Mouse (Mus musculus): ENCODE results near the gene Adcy7.

The Adcy7 gene

DNA sequence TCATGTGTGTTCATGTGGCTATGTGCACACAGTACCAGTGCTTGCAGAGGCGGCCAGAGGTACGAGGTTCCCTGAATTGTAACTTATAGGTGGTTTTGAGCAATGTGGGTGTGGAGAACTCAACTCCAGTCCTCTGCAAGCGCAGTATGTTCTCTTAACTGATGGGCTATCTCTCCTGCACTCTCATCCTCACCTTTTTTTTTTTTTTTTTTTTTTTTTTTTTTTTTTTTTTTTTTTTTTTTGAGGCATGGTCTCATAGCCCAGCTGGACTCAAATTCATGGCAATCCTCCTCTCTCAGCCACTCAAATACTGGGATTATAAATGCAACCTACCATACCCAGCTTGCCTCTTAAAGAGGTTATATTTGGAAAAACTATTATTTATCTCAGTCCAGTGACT, 58.6 kb downstream of the Adcy7 start:
- no peak for DNase-seq (ENCODE audit: low read depth, low spot score)

DNA sequence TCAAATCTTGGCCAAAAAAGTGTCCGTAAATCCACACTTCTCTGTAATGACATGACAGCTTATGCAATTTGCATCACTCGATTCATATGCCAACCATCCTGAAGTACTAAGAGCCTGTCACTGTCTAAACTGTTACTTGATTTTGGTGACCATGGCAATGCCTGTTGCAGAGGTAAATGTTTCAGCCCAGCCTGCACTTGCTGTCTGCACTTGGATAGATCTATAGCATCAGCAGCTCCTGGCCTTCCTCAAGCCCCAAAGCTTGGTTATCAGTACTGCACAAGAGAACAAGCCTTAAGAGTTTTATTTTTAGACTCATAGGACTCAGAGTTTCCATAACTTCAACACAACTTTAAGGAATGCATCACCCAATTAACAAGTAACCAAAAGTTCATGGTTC, 62.2 kb downstream of the Adcy7 start:
- DNase-seq (ENCODE audit: low read depth, low spot score): no peak

DNA sequence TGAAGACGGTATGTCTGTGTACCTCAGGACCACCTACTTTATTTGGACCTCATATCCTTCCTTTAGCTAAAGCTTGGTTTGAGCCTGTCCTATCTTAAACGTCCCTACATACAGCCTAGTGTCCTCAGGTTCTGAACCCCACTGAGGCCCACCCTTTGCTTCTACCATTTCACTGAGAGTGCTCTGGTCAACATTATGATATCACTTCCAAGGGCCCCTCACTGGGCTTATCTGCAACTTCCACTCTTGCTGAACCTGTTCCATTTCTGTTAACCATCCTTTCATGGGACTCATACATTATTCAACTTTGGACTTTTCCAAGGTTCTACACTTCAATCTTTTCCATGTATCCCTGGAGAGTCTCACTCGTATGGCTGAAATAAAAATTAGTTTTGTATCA, 62.8 kb downstream of the Adcy7 start:
- no peak for DNase-seq (ENCODE audit: low read depth, low spot score)

DNA sequence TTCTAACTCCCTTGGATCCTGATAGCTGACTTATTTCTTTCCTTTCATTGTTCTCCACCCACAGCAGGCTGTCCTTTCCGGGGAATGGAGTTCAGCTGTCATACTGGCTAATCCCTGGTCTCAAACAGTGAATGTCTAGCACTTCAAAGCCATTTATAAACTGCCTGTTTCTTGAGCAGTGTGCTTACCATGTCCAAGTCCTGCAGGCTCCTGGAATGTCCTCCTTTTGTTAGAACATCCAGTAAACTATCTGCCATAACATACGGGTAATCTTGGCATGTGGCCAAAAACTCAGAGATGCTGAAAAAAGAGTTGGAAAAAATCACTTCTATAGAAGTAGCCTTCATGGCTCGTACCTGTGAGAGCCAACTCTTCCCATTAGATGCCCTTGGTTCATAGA, 67.0 kb downstream of the Adcy7 start:
- DNase-seq (ENCODE audit: low read depth, low spot score): no peak

DNA sequence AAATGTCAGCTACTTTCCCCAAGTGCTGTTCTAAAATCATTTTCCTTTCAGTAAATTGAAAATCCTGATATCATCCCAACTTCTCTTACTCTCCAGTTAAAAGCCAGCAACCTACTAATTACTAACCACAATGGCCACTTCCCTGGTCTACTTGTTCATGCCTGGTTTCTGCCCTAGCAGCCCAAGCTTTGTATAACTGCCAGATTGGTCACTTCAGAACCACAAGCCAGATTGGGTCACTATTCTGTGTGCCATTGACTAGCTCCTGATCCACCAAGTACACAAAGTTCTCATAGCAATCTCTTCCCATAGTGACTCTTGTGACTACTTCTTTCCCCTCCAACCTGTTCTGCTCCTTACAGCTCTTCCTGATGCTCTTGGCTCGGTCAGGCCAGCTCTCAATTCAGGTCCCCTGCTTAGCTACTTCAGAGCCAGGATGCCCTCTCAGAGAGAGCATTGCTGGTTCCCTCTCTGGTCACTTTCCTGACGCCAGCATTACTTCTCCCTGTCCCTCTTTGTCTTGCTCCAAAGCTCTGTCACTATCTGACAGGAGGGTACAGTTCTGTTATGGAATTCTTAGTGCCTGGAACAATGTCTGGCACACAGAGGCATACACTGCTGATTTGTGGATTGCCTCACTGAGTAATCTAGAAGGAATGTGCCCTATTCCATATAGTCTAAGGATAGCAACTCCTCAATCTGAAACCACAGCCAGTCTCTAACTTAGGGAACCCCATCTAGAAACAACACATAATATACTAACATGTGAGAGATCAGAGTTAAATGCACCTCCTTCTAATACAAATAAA, 67.9 kb downstream of the Adcy7 start:
- no peak for DNase-seq (ENCODE audit: low read depth, low spot score)

DNA sequence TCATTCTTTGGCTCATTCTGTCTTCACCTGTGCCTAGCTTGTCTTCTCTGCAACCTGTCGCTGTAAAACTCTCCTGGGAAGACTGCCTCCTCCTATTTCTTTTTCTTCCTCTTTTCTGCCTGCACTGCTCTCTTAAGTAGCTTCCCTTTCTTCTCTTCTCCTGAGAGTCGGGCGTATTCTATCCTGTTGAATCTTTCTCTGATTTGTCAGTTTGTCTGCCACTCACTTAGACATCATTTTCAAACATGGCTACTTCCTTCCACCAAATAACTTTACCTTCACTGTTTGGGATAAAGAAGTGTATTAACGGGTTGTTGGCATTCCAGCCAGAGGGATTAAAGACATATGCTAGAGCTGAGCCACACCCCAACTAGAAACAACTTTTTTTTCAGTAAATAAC, 69.8 kb downstream of the Adcy7 start:
- DNase-seq (ENCODE audit: low read depth, low spot score): no peak

DNA sequence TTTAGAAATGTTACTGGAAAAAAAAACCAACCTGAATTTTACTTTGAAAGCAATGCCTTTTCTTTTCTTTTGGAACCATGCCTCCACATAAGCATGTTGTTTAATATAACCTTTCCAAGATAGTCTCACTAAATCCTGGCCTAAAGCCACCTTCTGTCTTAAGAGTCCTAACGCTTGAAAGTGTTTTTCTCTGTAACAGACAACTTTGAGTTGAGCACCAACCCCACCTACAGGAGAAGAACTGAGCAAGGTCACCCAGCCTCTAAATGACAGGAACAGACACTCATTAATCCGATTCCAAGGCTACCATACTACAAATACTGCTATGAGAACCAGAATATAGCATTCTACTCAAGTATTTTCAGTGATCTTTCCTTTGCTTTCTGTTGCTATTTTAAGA, 76.8 kb downstream of the Adcy7 start:
- no peak for DNase-seq (ENCODE audit: low read depth, low spot score)

DNA sequence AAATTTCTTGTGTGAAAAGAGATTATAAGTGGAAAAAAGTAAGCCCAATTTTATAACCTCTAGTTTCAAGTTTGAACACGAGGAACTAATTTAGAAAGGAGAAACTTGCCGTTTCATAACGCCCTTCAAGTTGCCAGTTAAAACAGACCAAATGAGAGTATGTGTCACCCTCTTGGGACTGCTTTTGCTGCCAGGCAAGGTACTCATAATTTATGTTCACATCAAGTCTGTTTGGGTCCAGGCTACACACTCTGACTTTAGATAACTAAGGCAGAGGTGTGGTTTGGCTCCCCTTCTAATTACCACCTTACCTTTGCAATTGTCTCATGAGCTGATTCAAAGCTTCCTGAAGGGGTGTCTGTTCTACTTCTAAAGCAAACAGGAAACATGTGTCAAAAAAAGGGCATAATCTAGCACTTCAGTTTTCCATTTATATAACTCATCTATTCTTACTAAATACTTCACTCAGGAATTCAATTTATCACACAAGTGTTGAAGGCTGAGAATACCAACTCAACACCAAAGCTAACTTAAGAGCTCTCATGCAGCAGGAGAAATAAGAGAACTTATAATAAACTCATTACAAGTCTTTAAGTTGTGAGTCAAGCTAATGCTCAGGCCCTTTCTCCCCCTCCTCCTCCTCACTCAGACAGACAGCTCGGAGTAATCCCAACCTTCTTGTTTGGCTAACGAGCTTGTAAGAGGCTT, 85.2 kb downstream of the Adcy7 start:
- DNase-seq (ENCODE audit: low read depth, low spot score): no peak

DNA sequence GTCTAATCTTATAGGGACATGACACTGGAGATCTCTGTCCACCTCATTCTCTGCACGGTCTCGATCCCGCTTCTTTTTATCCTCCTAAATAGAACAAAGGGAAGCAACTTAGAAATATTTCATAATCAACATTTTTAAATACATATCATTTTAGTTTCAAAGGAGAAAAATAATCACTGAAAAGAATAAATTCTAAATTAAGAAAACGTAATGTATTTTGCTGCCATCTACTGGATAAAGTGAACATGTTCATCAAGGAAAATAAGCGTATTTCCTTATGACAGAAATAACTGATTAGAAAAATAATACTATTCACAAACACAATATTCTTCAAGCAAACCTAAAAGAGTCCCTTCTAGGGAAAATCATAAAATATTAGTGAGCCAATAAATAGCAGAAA, 85.7 kb downstream of the Adcy7 start:
- peak; percentile 23 for DNase-seq (ENCODE audit: low read depth, low spot score)

DNA sequence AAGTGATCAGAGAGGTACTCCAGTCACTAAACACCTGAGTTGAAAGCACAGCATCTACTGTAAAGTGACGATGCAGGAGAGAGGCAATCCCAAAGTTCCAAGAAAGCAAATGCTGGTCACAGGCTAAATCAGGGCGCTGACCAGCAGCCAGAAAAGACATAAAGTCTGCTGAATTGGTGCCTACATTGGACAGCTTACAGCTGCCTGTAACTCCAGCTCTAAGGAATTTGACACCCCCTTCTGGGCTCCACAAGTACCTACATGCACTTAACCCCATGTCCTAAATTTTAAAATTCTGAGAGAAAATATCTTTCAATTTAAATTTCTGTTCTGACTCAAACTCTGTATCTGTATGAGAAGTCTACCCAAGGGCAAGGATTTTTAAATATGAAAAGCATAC, 87.8 kb downstream of the Adcy7 start:
- peak; percentile 36 for DNase-seq (ENCODE audit: low read depth, low spot score)

DNA sequence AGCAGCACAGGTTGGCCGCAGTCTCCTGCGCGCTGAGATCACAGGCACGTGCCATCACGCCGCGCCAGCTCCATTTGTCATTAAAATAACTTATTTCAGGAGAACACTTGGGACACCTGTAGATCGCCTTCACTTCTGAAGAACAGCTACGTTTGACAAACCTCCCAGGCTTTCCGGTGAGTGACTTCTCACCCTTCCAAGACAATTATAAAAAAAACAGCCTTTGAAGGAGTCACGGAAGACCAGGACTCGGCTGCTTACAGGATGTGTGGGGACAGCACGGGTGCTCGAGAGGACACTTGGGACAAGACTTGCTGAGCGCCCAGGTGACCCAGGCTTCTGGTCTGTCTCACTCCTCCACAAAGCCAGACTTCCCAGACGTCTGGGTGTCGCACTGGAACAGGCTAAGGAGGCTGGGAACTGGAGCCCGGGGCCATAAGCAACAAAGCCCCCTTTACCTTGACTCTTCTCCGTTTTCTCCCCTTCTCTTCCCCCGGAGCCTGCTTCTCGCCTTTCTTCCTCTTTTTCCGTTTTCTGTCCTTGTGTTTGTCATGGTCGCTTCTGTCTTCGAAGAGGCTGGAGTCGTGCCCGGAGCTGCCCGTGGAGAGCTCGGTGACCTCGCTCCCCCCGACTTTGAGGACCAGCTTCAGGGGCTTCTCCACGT, 89.0 kb downstream of the Adcy7 start:
- peak; percentile 40 for DNase-seq (ENCODE audit: low read depth, low spot score)

DNA sequence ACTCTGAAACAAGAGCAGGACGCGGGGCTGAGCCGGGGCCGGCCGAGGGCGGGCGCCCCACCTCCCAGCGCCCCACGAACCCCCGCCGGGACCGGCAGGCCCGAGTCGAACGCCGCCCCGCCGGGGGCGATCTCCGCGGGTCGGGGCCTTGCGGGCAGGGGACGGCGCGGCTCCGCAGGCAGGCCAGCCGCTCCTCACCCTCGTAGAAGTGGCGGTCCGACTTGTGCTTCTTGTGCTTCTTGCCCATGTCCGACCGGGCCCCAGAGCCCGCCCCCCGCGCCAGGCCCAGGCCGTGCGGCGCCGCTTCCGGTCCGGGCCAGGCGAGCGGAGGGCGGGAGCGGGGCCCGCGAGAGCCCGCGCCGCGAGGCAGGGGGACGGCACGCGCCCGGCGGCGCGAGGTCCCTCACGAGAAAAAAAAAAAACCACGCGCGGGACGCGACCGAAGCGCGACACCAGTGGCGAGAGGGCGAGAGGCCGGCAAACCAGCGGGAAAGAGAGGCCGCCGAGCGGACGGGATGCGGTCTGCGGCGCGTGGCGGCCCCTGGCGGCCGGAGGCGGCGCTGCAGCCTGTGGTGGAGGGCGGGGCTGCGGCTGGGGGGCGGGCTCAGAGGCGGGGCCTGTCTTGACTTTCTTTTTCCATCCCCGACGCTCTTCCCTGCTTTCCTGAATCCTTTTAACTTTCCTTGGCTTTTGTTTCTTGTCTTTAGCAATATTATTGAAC, 89.7 kb downstream of the Adcy7 start, which contains the start of gene Brd7:
TSS of gene Brd7 (minus strand) at position 487 of the 721 bp plus-strand sequence.
- DNase-seq (ENCODE audit: low read depth, low spot score): peak; percentile 87

DNA sequence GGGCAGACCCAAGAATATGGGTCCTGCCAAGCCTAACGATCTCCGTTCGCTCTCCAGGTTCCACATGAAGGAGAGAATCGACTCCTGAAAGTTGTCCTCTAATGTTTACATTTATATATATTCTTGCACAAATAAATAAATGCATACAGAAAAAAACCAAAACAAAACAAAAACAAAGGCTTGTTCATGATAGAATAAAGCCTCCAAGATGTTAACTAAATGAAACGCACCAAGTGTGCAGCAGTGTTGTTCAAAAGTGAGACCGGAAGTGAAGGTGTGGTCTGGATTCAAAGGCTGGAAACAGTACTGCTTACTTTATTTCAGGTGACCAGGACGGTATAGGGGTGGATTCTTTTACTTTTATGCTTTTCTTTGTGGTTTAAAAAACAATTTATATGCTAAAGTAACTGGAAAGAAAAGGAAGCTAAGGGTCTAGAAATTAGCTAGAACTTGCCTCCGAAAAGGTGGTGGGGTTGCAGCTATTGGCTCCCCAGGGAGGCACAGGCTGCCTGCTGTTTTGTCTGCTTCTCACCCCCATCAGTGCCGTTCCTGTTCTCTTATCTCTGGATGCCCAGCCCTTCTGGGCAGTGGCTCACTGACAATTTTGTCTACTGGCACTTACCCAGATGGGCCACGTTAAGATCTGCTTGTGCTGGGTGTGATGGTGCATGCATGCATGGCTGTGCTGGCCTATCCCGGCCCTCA, 90.4 kb downstream of the Adcy7 start:
- DNase-seq (ENCODE audit: low read depth, low spot score): peak; percentile 66

DNA sequence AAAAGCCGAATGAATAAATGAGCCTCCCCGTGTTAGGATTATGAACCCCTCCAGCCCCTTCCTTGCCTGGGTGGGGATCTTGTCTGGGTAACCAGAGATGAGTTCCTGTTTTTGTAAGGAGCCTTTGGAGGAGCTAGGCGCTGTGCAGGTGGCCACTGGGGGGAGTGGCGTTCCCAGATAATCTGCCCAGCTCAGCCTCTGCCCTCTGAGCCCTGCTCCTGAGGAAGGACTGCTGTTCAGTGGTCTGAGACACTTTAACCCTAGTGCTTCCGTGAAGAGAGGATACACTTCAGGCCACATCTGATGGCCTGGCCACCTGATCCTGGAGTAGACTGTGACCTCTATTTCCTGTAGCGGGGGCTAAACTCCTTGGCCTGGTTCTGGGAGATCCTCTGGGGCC, 97.0 kb downstream of the Adcy7 start:
- DNase-seq (ENCODE audit: low read depth, low spot score): no peak

DNA sequence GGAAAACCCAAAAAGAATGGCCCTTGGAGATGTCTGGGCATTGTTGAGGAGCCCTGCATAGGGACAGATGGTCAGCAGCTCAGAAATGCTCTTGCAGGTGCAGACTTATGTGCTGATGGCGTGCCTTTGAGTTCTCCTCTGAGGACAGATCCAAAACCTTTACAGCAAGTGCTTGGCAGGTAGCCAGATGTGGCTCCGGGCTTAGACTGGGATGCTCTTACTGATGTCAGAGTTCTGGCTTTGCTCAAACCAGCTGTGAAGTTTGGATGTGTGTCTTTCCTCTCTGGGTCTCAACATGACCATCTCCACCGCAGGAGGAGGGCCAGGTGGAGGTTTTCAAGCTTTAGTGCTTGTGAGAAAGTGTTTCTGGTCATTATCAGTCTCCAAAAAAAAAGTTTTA, 97.6 kb downstream of the Adcy7 start:
- DNase-seq (ENCODE audit: low read depth, low spot score): no peak

DNA sequence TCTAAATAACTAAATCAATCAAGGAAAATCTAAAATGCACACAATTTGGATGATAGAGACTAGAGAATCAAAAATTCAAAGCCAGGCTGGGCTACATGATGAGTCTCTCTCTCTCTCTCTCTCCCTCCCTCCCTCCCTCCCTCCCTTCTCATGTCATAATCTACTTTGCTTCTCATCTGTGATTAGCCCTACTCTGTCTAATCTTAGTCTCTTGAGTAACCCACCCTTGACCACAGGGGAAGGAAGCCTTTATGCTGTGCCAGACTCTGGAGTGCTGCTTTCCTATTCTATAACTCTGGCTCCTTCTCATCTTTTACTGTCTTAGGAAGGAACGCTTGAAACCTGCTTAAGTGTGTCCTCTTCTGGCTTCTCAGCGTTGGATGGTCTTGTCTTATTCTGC, 99.3 kb downstream of the Adcy7 start:
- no peak for DNase-seq (ENCODE audit: low read depth, low spot score)

DNA sequence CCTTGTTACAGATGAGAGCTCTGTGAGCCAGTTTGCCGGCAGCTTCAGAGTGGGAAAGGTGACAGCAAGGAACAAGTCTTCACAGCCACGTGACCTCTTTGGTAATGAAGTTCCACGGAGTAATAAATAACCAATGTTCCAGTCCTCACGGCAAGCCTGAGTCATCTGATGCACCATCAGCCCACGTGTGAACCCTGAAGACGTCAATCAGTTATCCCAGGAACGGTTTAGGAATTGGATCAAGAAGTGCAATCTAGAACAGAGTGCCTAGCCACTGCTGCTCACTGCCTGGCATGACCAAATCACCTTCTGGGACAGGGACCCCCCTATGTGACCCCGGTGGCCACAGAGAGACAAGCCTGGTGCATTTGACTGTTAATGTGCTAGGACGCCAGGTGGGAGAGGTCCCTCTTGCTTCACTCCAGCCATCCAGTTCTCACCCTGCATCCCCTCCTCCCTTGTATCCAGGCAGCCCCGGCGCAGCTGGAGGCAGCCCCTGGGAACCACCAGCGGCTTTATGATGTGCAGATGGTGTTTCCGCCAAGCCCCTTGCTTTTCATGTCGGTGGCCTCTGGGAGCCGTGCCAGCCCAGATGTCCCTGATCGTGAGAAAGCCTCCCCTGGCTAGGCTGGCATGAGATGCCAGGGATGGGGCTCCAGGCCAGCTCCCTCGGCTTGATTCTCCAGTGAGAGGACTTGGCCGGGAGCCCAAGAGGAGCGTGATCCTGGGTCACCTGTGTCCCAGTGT, 104.8 kb downstream of the Adcy7 start:
- DNase-seq (ENCODE audit: low read depth, low spot score): no peak

Data from CD4-positive, CD25-positive, alpha-beta regulatory T cell, adult 2 months (primary cell).